Mouse (Mus musculus) right cerebral cortex, postnatal 36 days (tissue): ENCODE data around the gene Ldlr.
A peak's percentile ranks its signal among the peaks of the same experiment; 100 is the strongest.

ENCODE experiments used
- DNase-seq, 2 experiments: peaks; one replicate each; pipeline ENCODE4 v3.0.0; 2022; ENCODE audit warnings: low spot score in 2 of 2, mixed read lengths in 1 of 2

Ldlr gene

GRCm38 (mm10) chr9:21725224-21726121 lies 2.2 kb downstream of the Ldlr start:
- no peak for DNase-seq

- DNase-seq = no peak
These were observed 3.1 kb downstream of the Ldlr start for GRCm38 (mm10) chr9:21726218-21726975.

GRCm38 (mm10) chr9:21728261-21728832 lies 5.1 kb downstream of the Ldlr start:
- no peak for DNase-seq

- DNase-seq = no peak
These were observed 6.0 kb downstream of the Ldlr start for GRCm38 (mm10) chr9:21729264-21729663.

- DNase-seq = no peak
These were observed 9.0 kb downstream of the Ldlr start for GRCm38 (mm10) chr9:21732288-21732687.

GRCm38 (mm10) chr9:21733446-21733845 lies 10.2 kb downstream of the Ldlr start:
- no peak for DNase-seq

GRCm38 (mm10) chr9:21733989-21734388 lies 10.7 kb downstream of the Ldlr start:
- DNase-seq = no peak

- no peak for DNase-seq
These were observed 11.8 kb downstream of the Ldlr start for GRCm38 (mm10) chr9:21735126-21735525.

GRCm38 (mm10) chr9:21736580-21736979 lies 13.3 kb downstream of the Ldlr start:
- no peak for DNase-seq

- DNase-seq = peak; percentile 52 to 61
These were observed 13.9 kb downstream of the Ldlr start for GRCm38 (mm10) chr9:21737188-21737587.

- no peak for DNase-seq
These were observed 15.5 kb downstream of the Ldlr start for GRCm38 (mm10) chr9:21738776-21739175.

- no peak for DNase-seq
These were observed 17.1 kb downstream of the Ldlr start for GRCm38 (mm10) chr9:21740427-21740826.

- DNase-seq = no peak
These were observed 18.2 kb downstream of the Ldlr start for GRCm38 (mm10) chr9:21741514-21741913.

GRCm38 (mm10) chr9:21747238-21747774 lies 24.0 kb downstream of the Ldlr start:
- no peak for DNase-seq

GRCm38 (mm10) chr9:21748033-21748432 lies 24.8 kb downstream of the Ldlr start:
- DNase-seq = no peak

- no peak for DNase-seq
These were observed 25.2 kb downstream of the Ldlr start for GRCm38 (mm10) chr9:21748491-21748890.

- no peak for DNase-seq
These were observed 26.3 kb downstream of the Ldlr start for GRCm38 (mm10) chr9:21749382-21750118.

- no peak for DNase-seq
These were observed 27.1 kb downstream of the Ldlr start for GRCm38 (mm10) chr9:21750370-21750769.

- DNase-seq = no peak
These were observed 28.1 kb downstream of the Ldlr start for GRCm38 (mm10) chr9:21751347-21751746.

GRCm38 (mm10) chr9:21752252-21752792 lies 29.0 kb downstream of the Ldlr start:
- peak in 1 of 2 experiments; percentile 51 for DNase-seq

GRCm38 (mm10) chr9:21754003-21754402 lies 30.7 kb downstream of the Ldlr start:
- no peak for DNase-seq
